Mouse (Mus musculus) heart, embryonic 16.5 days (tissue): ENCODE measurements around the gene Sirt6. TPM values are rescaled to one million over a fixed set of nuclear protein-coding genes. Genes with fewer than 3 reads are reported as not detected.
A peak's percentile ranks its signal among the peaks of the same experiment; 100 is the strongest.

Source experiments
- ATAC-seq: fragments of 200-750 bp; cut with Nextera tagmentation; replicated peaks from 2 replicates; pipeline ENCODE4 v1.8.0; 2017; ENCODE audit warnings: moderate number of reproducible peaks; ENCODE audit not compliant: insufficient read depth, low FRiP score; ENCODE audit errors: extremely low read depth
- H3K27ac ChIP-seq: fragments of 300-500 bp; sonication (generic); 2 replicates; pipeline ENCODE4 v1.5.1; 2014; ENCODE audit warnings: mild to moderate bottlenecking, low read length, control low read depth, moderate library complexity
- H3K27me3 ChIP-seq: fragments of 300-500 bp; sonication (generic); 2 replicates; pipeline ENCODE4 v1.6.1; 2014; ENCODE audit warnings: low read length, mixed read lengths; ENCODE audit not compliant: control insufficient read depth, insufficient read depth
- H3K36me3 ChIP-seq: fragments of 300-500 bp; sonication (generic); 2 replicates; pipeline ENCODE4 v1.6.1; 2014; ENCODE audit not compliant: control insufficient read depth, insufficient read depth
- H3K4me1 ChIP-seq: fragments of 300-500 bp; sonication (generic); 2 replicates; pipeline ENCODE4 v1.6.1; 2014; ENCODE audit warnings: low read length, mixed read lengths; ENCODE audit not compliant: control insufficient read depth, insufficient read depth
- H3K4me2 ChIP-seq: fragments of 300-500 bp; sonication (generic); 2 replicates; pipeline ENCODE4 v1.6.1; 2014; ENCODE audit warnings: low read depth, mild to moderate bottlenecking, control low read depth, low read length
- H3K4me3 ChIP-seq: fragments of 300-500 bp; sonication (generic); 2 replicates; pipeline ENCODE4 v1.5.1; 2014; ENCODE audit warnings: mild to moderate bottlenecking, control low read depth, low read length
- H3K9ac ChIP-seq: fragments of 300-500 bp; sonication (generic); 2 replicates; pipeline ENCODE4 v1.6.1; 2014; ENCODE audit warnings: low read length, control low read depth
- H3K9me3 ChIP-seq: fragments of 300-500 bp; sonication (generic); replicated peaks from 2 replicates; pipeline ENCODE4 v1.6.1; 2016; ENCODE audit warnings: low read length; ENCODE audit not compliant: control insufficient read depth
- WGBS: fragments of 180-500 bp; shearing (Covaris S2); extraction: QIAGEN DNeasy Blood & Tissue Kit; methylation state at CpG from one replicate; pipeline ENCODE4 v1.1.7; 2014; 5-methylcytosine and 5-hydroxymethylcytosine counted together
- polyA plus RNA-seq: library from polyadenylated mRNA; unstranded; fragments of >200 nt; fragmentation: Nextera tagmentation; extraction: Ambion mirVana; gene quantifications from 2 replicates; pipeline ENCODE4 v1.2.1, GENCODE M21; 2015

The Sirt6 gene
- polyA plus RNA-seq, 1 experiment from 2014 or later: 22.9 TPM

DNA sequence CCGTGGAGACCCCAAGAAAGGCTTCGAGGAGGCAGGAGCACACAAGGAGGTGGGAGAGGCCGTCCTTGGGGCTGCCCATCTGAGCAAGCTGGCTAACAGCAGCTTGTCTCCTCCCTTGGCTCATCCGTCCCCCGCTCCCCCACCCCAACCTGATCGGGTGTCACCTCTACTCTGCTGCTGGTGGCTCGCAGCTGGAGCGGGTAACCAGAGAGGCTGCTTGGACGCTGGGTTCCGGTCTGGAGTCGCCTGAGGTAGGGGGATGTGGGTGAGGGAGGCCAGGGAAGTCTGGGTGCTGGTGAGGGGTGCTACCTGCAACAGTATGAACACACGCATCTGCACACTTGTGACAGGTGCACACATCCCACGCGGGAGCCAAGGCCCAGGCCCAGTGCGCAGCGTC is 793 bp upstream of the Sirt6 start, which contains the start of gene Ankrd24:
Gene Ankrd24, plus strand, starts transcription at position 151 of the 400 bp plus-strand sequence.
- Histone ChIP-seq H3K9me3 (no peaks in the 10 kb centered on the region), H3K4me1 (peaks cover 12% of the 10 kb centered on the region), H3K4me2 (peak within 1 kb of the TSS; percentile 96), H3K4me3 (peak within 1 kb of the TSS; percentile 90), H3K27me3 (no peaks in the 10 kb centered on the region), H3K9ac (peak within 1 kb of the TSS; percentile 91), H3K36me3 (peaks cover 10% of the 10 kb centered on the region), H3K27ac (peak within 1 kb of the TSS; percentile 93)
- 74% methylated on average over 16 of the region's 16 CpGs for WGBS
- no peak for ATAC-seq

DNA sequence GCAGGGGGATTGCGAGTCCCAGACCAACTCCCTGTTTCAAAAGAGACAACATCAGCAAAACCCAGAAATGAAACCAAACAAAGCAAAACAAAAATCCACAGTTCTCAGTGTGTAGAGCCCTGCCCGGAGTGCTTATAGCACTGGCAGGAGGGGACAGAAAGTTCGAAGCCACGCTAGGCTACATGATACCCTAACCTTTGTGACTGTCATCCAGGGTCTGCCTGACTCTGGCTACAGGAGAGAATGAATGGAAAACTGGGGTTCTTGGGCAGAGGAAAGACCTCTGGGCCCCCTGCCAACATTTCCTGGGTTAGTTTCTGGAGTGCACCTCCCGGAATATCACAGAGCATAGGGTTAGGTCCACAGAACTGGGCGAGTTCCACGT is 231 bp upstream of the Sirt6 start:
- H3K27me3 ChIP-seq: no peaks in the 10 kb centered on the region
- H3K27ac ChIP-seq: peak overlapping the region; percentile 93
- no peaks in the 10 kb centered on the region for H3K9me3 ChIP-seq
- H3K36me3 ChIP-seq: peaks cover 11% of the 10 kb centered on the region
- ATAC-seq: peak; percentile 29; the same call in 1 of the 2 replicates
- H3K4me2 ChIP-seq: peak overlapping the region; percentile 96
- H3K9ac ChIP-seq: peak overlapping the region; percentile 91
- H3K4me1 ChIP-seq: peaks cover 12% of the 10 kb centered on the region
- WGBS: 40% methylated on average over 7 of the region's 7 CpGs
- H3K4me3 ChIP-seq: peak overlapping the region; percentile 90

- Histone ChIP-seq H3K4me2 (peak overlapping the region; percentile 96), H3K27me3 (no peaks in the 10 kb centered on the region), H3K36me3 (peaks cover 20% of the 10 kb centered on the region), H3K9me3 (no peaks in the 10 kb centered on the region), H3K4me1 (peaks cover 12% of the 10 kb centered on the region), H3K27ac (peak overlapping the region; percentile 93), H3K4me3 (peak overlapping the region; percentile 90), H3K9ac (peak overlapping the region; percentile 91)
- WGBS: 84% methylated on average over 22 of the region's 22 CpGs
- ATAC-seq: no peak
These were observed 1.2 kb downstream of the Sirt6 start for GRCm38 (mm10) chr10:81626101-81626993.

GRCm38 (mm10) chr10:81623441-81623840 is 4.2 kb downstream of the Sirt6 start:
- no peaks in the 10 kb centered on the region for H3K9me3 ChIP-seq
- H3K27me3 ChIP-seq: no peaks in the 10 kb centered on the region
- H3K4me1 ChIP-seq: peaks cover 12% of the 10 kb centered on the region
- H3K36me3 ChIP-seq: peaks cover 20% of the 10 kb centered on the region
- ATAC-seq: no peak
- no peak overlapping the region for H3K4me2 ChIP-seq
- 60% methylated on average over 8 of the region's 8 CpGs for WGBS
- no peak overlapping the region for H3K4me3 ChIP-seq
- H3K27ac ChIP-seq: no peak overlapping the region
- no peak overlapping the region for H3K9ac ChIP-seq

DNA sequence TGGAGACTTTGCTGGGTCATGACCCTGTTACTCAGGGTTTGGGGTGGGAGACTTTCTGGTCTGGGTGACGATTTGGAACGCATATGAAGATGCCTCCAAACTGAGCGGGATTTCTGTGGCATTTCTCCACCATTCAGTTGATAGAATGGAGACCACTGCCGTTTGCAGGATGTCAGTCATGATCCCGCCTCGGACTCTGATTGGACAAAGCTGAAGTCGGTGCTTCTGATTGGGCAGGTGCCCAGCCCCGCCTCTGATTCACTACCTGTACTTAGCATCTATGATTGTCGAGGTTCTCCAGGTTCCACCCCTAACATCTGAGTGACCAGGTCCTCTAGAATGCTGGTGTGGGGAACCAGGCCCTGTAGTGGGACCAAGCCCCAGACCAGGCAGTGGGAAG is 6.8 kb downstream of the Sirt6 start:
- no peak overlapping the region for H3K4me2 ChIP-seq
- no peaks in the 10 kb centered on the region for H3K27me3 ChIP-seq
- no peak overlapping the region for H3K4me3 ChIP-seq
- ATAC-seq: no peak
- WGBS: 56% methylated on average over 9 of the region's 9 CpGs
- no peaks in the 10 kb centered on the region for H3K4me1 ChIP-seq
- no peaks in the 10 kb centered on the region for H3K9me3 ChIP-seq
- H3K36me3 ChIP-seq: peaks cover 20% of the 10 kb centered on the region
- H3K27ac ChIP-seq: no peak overlapping the region
- no peak overlapping the region for H3K9ac ChIP-seq

DNA sequence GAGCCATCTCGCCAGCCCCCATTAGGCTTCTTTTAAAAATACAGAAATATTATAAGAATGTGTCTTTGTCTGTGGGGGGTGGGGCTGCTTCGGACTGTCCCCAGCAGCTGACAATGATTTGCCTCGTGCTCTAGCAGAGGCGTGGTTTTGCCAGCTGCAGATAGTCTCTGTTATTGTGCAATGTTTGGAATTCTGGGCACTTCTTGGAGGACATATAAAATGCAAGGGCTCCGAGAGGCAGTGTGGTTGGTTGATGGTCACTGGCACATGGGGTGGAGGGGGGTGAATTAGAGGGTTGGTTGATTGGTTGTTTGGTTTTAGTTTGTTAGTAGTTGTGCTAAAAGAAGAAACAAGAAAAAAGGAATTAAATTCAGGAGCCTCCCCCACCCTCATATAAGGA is 7.6 kb downstream of the Sirt6 start:
- no peak overlapping the region for H3K9ac ChIP-seq
- H3K27ac ChIP-seq: no peak overlapping the region
- no peak overlapping the region for H3K4me2 ChIP-seq
- H3K9me3 ChIP-seq: no peaks in the 10 kb centered on the region
- 81% methylated on average over 5 of the region's 5 CpGs for WGBS
- no peak overlapping the region for H3K4me3 ChIP-seq
- no peaks in the 10 kb centered on the region for H3K27me3 ChIP-seq
- ATAC-seq: no peak
- no peaks in the 10 kb centered on the region for H3K4me1 ChIP-seq
- peaks cover 18% of the 10 kb centered on the region for H3K36me3 ChIP-seq

DNA sequence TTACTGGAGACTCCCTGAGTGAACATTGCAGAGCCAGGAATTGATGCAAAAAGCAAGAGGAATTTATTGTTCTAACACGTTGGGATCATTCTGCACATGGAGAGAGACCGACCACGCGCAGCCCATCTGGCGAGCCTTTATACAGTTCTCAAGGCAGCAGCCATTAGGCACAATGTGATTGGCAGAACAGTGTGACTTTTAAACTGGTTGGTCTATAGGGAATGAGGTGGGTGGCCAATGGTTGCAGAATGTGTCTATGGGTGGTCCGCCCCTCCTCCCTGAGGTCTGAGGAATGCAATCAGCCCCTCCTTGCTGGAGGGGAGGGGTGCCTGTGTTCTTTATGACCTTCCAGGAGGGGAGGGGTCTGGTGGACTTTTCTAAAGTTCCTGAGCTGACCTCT is 12.1 kb downstream of the Sirt6 start:
- H3K9ac ChIP-seq: no peak overlapping the region
- H3K27me3 ChIP-seq: no peaks in the 10 kb centered on the region
- H3K27ac ChIP-seq: no peak overlapping the region
- no peaks in the 10 kb centered on the region for H3K4me1 ChIP-seq
- H3K4me2 ChIP-seq: no peak overlapping the region
- H3K36me3 ChIP-seq: no peaks in the 10 kb centered on the region
- no peak overlapping the region for H3K4me3 ChIP-seq
- peaks cover 6% of the 10 kb centered on the region for H3K9me3 ChIP-seq
- 60% methylated on average over 6 of the region's 6 CpGs for WGBS
- ATAC-seq: no peak

DNA sequence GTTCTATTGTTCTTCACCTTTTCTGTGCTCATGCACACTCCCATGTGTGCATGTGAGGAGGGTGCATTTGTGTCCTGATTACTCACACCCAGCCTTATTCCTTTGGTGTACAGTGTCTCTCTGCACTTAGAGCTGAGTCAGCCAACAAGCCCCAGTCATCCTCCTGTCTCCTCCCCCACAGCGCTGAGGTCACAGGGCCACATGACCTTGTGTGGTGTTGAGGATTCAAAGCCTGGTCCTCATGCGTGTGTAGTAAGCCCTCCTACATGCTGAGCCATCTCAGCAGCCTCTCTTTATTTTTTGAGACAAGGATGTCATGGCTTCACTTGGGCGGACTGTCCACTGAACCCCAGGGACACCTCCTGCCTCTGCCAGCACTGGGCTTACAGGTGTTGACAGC is 14.8 kb downstream of the Sirt6 start:
- Histone ChIP-seq H3K9me3 (peaks cover 8% of the 10 kb centered on the region), H3K36me3 (peaks cover 4% of the 10 kb centered on the region; the same call in 1 of the 2 replicates), H3K27me3 (no peaks in the 10 kb centered on the region), H3K4me1 (no peaks in the 10 kb centered on the region), H3K27ac (no peak overlapping the region), H3K9ac (no peak overlapping the region), H3K4me2 (no peak overlapping the region), H3K4me3 (no peak overlapping the region)
- WGBS: 62% methylated on average over 3 of the region's 3 CpGs
- no peak for ATAC-seq

DNA sequence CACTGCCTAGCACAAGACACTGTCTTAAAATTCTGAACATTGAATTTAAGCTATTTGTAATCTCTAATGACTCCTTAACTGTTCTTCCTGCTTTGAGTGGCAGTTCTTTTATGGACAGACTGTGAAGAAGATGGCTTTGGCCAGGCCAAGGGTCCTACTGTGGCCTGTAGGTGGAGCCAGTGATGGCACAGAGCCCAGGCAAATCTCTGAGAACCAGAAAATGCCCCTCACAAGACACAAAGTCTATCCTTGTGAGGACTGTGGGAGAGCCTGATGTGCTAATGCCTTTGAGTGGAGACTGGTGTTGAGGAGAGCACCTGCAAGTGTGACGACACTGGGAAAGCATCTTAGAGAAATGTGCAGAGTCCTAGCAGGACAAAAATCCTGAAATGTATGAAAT is 19.3 kb downstream of the Sirt6 start:
- Histone ChIP-seq H3K4me3 (no peak overlapping the region), H3K4me2 (no peak overlapping the region), H3K9me3 (peaks cover 8% of the 10 kb centered on the region), H3K4me1 (peaks cover 9% of the 10 kb centered on the region), H3K36me3 (peaks cover 4% of the 10 kb centered on the region; the same call in 1 of the 2 replicates), H3K27me3 (no peaks in the 10 kb centered on the region), H3K27ac (no peak overlapping the region), H3K9ac (no peak overlapping the region)
- ATAC-seq: no peak
- WGBS: 86% methylated on average over 1 of the region's 1 CpGs
